Comparison of ENCODE assay signal across 17 mouse cellular contexts in the genomic region with DNA sequence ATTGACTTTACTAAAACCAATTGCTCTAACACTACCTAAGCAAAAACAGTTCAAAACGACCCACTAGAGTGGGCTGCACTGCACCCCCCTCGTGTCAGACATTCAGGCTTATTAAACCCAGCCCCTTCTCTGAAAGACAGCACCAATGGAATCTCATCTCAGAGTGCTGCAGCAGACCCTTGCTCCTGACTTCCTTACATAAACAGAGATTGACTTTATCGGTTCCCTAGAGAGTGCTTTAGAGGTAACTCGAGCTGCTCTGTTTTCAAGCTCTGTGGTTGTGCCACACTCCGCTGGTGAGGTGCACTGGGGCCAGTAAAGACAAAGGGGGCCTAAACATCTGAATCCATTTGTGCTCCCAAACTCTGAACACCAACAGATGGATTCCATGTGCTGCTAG.
DNase-seq lines count a peak whose midpoint lies in the region; ATAC-seq lines count a peak whose summit lies in the region.
"Had no signal": no experiment of that assay in that cellular context is flagged by ENCODE, and none has a peak within 500 bp of the region (broad histone marks: within the 10 kb centered on the region; RNA-seq: fewer than 3 reads in every experiment).

No protein-coding gene starts in this region.

- peak overlapping the region; percentile 29 for H3K4me2 ChIP-seq in heart, embryonic 13.5 days
- H3K4me2 ChIP-seq in midbrain, embryonic 14.5 days (ENCODE audit: low read length), result no peak overlapping the region
- H3K4me2 ChIP-seq in embryonic facial prominence, embryonic 12.5 days (replicated peaks), result no peak overlapping the region; the same call in 1 of the 2 replicates
- H3K4me2 ChIP-seq in neural tube, embryonic 11.5 days (ENCODE audit: low read depth), result no peak overlapping the region
- H3K4me2 ChIP-seq: midbrain, embryonic 13.5 days had no signal

- no peak overlapping the region; the same call in 1 of the 2 replicates for H3K27ac ChIP-seq in heart, embryonic 13.5 days (replicated peaks)
- peak overlapping the region; percentile 49; the same call in 1 of the 2 replicates for H3K27ac ChIP-seq in midbrain, embryonic 10.5 days (replicated peaks)
- H3K27ac ChIP-seq in midbrain, embryonic 14.5 days (replicated peaks; ENCODE audit: low read depth, low read length), result no peak overlapping the region
- peak overlapping the region; percentile 73; the same call in 1 of the 2 replicates for H3K27ac ChIP-seq in embryonic facial prominence, embryonic 12.5 days
- H3K27ac ChIP-seq in neural tube, embryonic 11.5 days (ENCODE audit: low read depth, low read length), result no peak overlapping the region
- H3K27ac ChIP-seq: midbrain, embryonic 13.5 days had no signal

- 0 out of 2 replicates have a peak overlapping the region, but pooled peaks have one; percentile 8 for H3K9ac ChIP-seq in heart, embryonic 13.5 days
- no peak overlapping the region for H3K9ac ChIP-seq in midbrain, embryonic 14.5 days (replicated peaks; ENCODE audit: low read length)
- H3K9ac ChIP-seq in embryonic facial prominence, embryonic 12.5 days, result no peak overlapping the region
- no peak overlapping the region for H3K9ac ChIP-seq in neural tube, embryonic 11.5 days (ENCODE audit: low read length)
- H3K9ac ChIP-seq: midbrain, embryonic 13.5 days had no signal

- peaks cover 32% of the 10 kb centered on the region for H3K4me1 ChIP-seq in heart, embryonic 13.5 days
- peaks cover 16% of the 10 kb centered on the region for H3K4me1 ChIP-seq in midbrain, embryonic 10.5 days
- no peaks in the 10 kb centered on the region for H3K4me1 ChIP-seq in midbrain, embryonic 14.5 days (ENCODE audit: control insufficient read depth, insufficient read depth, low read length)
- peaks cover 17% of the 10 kb centered on the region for H3K4me1 ChIP-seq in embryonic facial prominence, embryonic 12.5 days
- H3K4me1 ChIP-seq in neural tube, embryonic 11.5 days (ENCODE audit: control insufficient read depth, insufficient read depth, low read length), result no peaks in the 10 kb centered on the region

- no peak overlapping the region for H3K4me3 ChIP-seq in heart, embryonic 13.5 days
- H3K4me3 ChIP-seq in midbrain, embryonic 10.5 days, result no peak overlapping the region
- no peak overlapping the region for H3K4me3 ChIP-seq in midbrain, embryonic 14.5 days (replicated peaks; ENCODE audit: low read depth, low read length)
- H3K4me3 ChIP-seq in embryonic facial prominence, embryonic 12.5 days, result no peak overlapping the region
- H3K4me3 ChIP-seq in neural tube, embryonic 11.5 days (ENCODE audit: low read depth, low read length), result no peak overlapping the region
- H3K4me3 ChIP-seq: erythroblast, embryonic 14.5 days; midbrain, embryonic 13.5 days had no signal

- DNase-seq in heart, postnatal 4 days, result no peak
- peak; percentile 30 for DNase-seq in midbrain, embryonic 10.5 days (ENCODE audit: low spot score)
- no peak for DNase-seq in midbrain, embryonic 14.5 days
- DNase-seq in neural tube, embryonic 11.5 days (ENCODE audit: low spot score), result peak; percentile 49
- DNase-seq in thymus, postnatal 36 days, result no peak
- no peak for DNase-seq in layer of hippocampus, postnatal 10 days (ENCODE audit: low spot score in 2 of 2)
- DNase-seq: adrenal gland, postnatal 14 days; cerebellum, adult 11 months; heart, postnatal 36 days; lung, adult 18-20 months; spleen, adult 18-20 months; thymus, adult 18-20 months had no signal

- H3K36me3 ChIP-seq in heart, embryonic 13.5 days, result no peaks in the 10 kb centered on the region
- no peaks in the 10 kb centered on the region for H3K36me3 ChIP-seq in midbrain, embryonic 10.5 days
- no peaks in the 10 kb centered on the region for H3K36me3 ChIP-seq in midbrain, embryonic 14.5 days (ENCODE audit: control insufficient read depth, insufficient read depth, low read length)
- H3K36me3 ChIP-seq in embryonic facial prominence, embryonic 12.5 days, result no peaks in the 10 kb centered on the region
- H3K36me3 ChIP-seq in neural tube, embryonic 11.5 days (ENCODE audit: control insufficient read depth, insufficient read depth, low read length), result no peaks in the 10 kb centered on the region
- H3K36me3 ChIP-seq: midbrain, embryonic 13.5 days had no signal

- H3K9me3 ChIP-seq in heart, embryonic 13.5 days, result no peaks in the 10 kb centered on the region
- no peaks in the 10 kb centered on the region for H3K9me3 ChIP-seq in midbrain, embryonic 10.5 days (replicated peaks)
- no peaks in the 10 kb centered on the region for H3K9me3 ChIP-seq in midbrain, embryonic 14.5 days (ENCODE audit: control insufficient read depth, low read length)
- no peaks in the 10 kb centered on the region for H3K9me3 ChIP-seq in embryonic facial prominence, embryonic 12.5 days
- no peaks in the 10 kb centered on the region for H3K9me3 ChIP-seq in neural tube, embryonic 11.5 days (ENCODE audit: control insufficient read depth, low read length)
- H3K9me3 ChIP-seq: midbrain, embryonic 13.5 days had no signal

- WGBS in heart, embryonic 13.5 days, result 8% methylated on average over 5 of the region's 5 CpGs
- 3% methylated on average over 5 of the region's 5 CpGs for WGBS in midbrain, embryonic 10.5 days
- 6% methylated on average over 5 of the region's 5 CpGs for WGBS in midbrain, embryonic 14.5 days
- WGBS in embryonic facial prominence, embryonic 12.5 days, result 3% methylated on average over 5 of the region's 5 CpGs
- WGBS in neural tube, embryonic 11.5 days, result 19% methylated on average over 5 of the region's 5 CpGs

- no peak for ATAC-seq in heart, embryonic 13.5 days (ENCODE audit: extremely low read depth, insufficient number of reproducible peaks, low FRiP score, low TSS enrichment)
- ATAC-seq in midbrain, embryonic 14.5 days (ENCODE audit: low FRiP score, low TSS enrichment), result no peak
- ATAC-seq in embryonic facial prominence, embryonic 12.5 days (ENCODE audit: insufficient number of reproducible peaks, insufficient read depth, low FRiP score, low TSS enrichment), result peak; percentile 93
- no peak for ATAC-seq in neural tube, embryonic 11.5 days (ENCODE audit: insufficient read depth, low FRiP score, low TSS enrichment)
- ATAC-seq: midbrain, embryonic 13.5 days; Patski had no signal

- no peaks in the 10 kb centered on the region for H3K27me3 ChIP-seq in heart, embryonic 13.5 days (replicated peaks)
- H3K27me3 ChIP-seq in midbrain, embryonic 10.5 days (ENCODE audit: low read depth, poor library complexity, severe bottlenecking), result no peaks in the 10 kb centered on the region
- no peaks in the 10 kb centered on the region for H3K27me3 ChIP-seq in midbrain, embryonic 14.5 days (ENCODE audit: control insufficient read depth, insufficient read depth, low read length)
- no peaks in the 10 kb centered on the region for H3K27me3 ChIP-seq in embryonic facial prominence, embryonic 12.5 days
- H3K27me3 ChIP-seq in neural tube, embryonic 11.5 days (ENCODE audit: control insufficient read depth, insufficient read depth, low read length), result no peaks in the 10 kb centered on the region
- H3K27me3 ChIP-seq: midbrain, embryonic 13.5 days; Patski had no signal

Comparison
In these comparisons a context has a peak if more than half of its experiments do, and no peak if none do; other contexts are left out.
1. H3K27ac ChIP-seq: peak in midbrain, embryonic 10.5 days (single experiment) and embryonic facial prominence, embryonic 12.5 days (single experiment); none in heart, embryonic 13.5 days (single experiment), midbrain, embryonic 14.5 days (single experiment) and neural tube, embryonic 11.5 days (single experiment).
2. DNase-seq: peak in midbrain, embryonic 10.5 days (single experiment) and neural tube, embryonic 11.5 days (single experiment); none in heart, postnatal 4 days (single experiment), midbrain, embryonic 14.5 days (single experiment), thymus, postnatal 36 days (0 of 2) and layer of hippocampus, postnatal 10 days (0 of 2).